In genomic region chr8:71468916-71469315, GRCm38 (mm10) we compare ENCODE assay signal across 8 mouse cellular contexts. TPM values are rescaled to one million over a fixed set of nuclear protein-coding genes. Genes with fewer than 3 reads are reported as not detected.
DNase-seq lines count a peak whose midpoint lies in the region; ATAC-seq and TF ChIP-seq lines count a peak whose summit lies in the region.

TSS of gene Dda1 (plus strand) at chr8:71469199.

- TF ChIP-seq EP300 in CH12.LX (IDR thresholded peaks at IDR 0.05; ENCODE audit: low read length): no peak

- peak; percentile 87 for ATAC-seq in forebrain, embryonic 11.5 days (replicated peaks; ENCODE audit: low FRiP score)
- ATAC-seq in heart, embryonic 16.5 days (replicated peaks; ENCODE audit: extremely low read depth, insufficient read depth, low FRiP score): peak; percentile 87
- peak; percentile 82 for ATAC-seq in liver, embryonic 15.5 days (ENCODE audit: insufficient read depth)
- ATAC-seq in neural tube, embryonic 12.5 days (ENCODE audit: low FRiP score, low read depth): peak; percentile 85

- peak within 1 kb of the TSS; percentile 73 to 81 (median 80) for H3K4me3 ChIP-seq in CH12.LX (replicated peaks in 1 of 3; ENCODE audit: low read depth in 2 of 3, low read length in 2 of 3, poor library complexity in 1 of 3)
- H3K4me3 ChIP-seq in forebrain, embryonic 11.5 days (ENCODE audit: low read depth, low read length): peak within 1 kb of the TSS; percentile 84
- peak within 1 kb of the TSS; percentile 84 for H3K4me3 ChIP-seq in heart, embryonic 16.5 days (ENCODE audit: low read length)
- H3K4me3 ChIP-seq in liver, embryonic 15.5 days (replicated peaks): peak within 1 kb of the TSS; percentile 85
- peak within 1 kb of the TSS; percentile 84 for H3K4me3 ChIP-seq in neural tube, embryonic 12.5 days

- in situ Hi-C loops in CH12.LX (cut with MboI; ENCODE audit: low pct_ligation_motif_present, low pct_unique_long_range_greater_than_20kb, low sequenced_read_pairs): loop anchor here (5.0 kb wide), 1 partner anchor 37 kb away; no protein-coding TSS in a partner anchor

- H3K9ac ChIP-seq in CH12.LX (ENCODE audit: insufficient read depth, low read depth): peak within 1 kb of the TSS; percentile 89
- H3K9ac ChIP-seq in forebrain, embryonic 11.5 days (ENCODE audit: low read length): peak within 1 kb of the TSS; percentile 76
- peak within 1 kb of the TSS; percentile 91 for H3K9ac ChIP-seq in heart, embryonic 16.5 days (ENCODE audit: low read length)
- H3K9ac ChIP-seq in liver, embryonic 15.5 days: peak within 1 kb of the TSS; percentile 85
- H3K9ac ChIP-seq in neural tube, embryonic 12.5 days: peak within 1 kb of the TSS; percentile 84

- dilution Hi-C loops in CH12.LX (cut with MboI; ENCODE audit: extremely low pct_ligation_motif_present, extremely low pct_unique_long_range_greater_than_20kb, low sequenced_read_pairs): no loop called here

- no peaks in the 10 kb centered on the region for H3K9me3 ChIP-seq in CH12.LX (replicated peaks; ENCODE audit: low read length)
- H3K9me3 ChIP-seq in forebrain, embryonic 11.5 days (ENCODE audit: control insufficient read depth, low read length): no peaks in the 10 kb centered on the region
- no peaks in the 10 kb centered on the region for H3K9me3 ChIP-seq in heart, embryonic 16.5 days (replicated peaks; ENCODE audit: control insufficient read depth, low read length)
- H3K9me3 ChIP-seq in liver, embryonic 15.5 days (replicated peaks): no peaks in the 10 kb centered on the region
- no peaks in the 10 kb centered on the region for H3K9me3 ChIP-seq in neural tube, embryonic 12.5 days

- peak; percentile 66 for TF ChIP-seq POLR2A in CH12.LX (IDR thresholded peaks at IDR 0.05; ENCODE audit: low read depth, low read length)

- no peak for TF ChIP-seq RAD21 in CH12.LX (IDR thresholded peaks at IDR 0.05; ENCODE audit: low read depth, low read length)

- no peaks in the 10 kb centered on the region for H3K27me3 ChIP-seq in CH12.LX (replicated peaks)
- no peaks in the 10 kb centered on the region for H3K27me3 ChIP-seq in forebrain, embryonic 11.5 days (ENCODE audit: control insufficient read depth, insufficient read depth, low read length)
- no peaks in the 10 kb centered on the region for H3K27me3 ChIP-seq in heart, embryonic 16.5 days (ENCODE audit: control insufficient read depth, insufficient read depth, low read length)
- no peaks in the 10 kb centered on the region for H3K27me3 ChIP-seq in liver, embryonic 15.5 days
- no peaks in the 10 kb centered on the region for H3K27me3 ChIP-seq in neural tube, embryonic 12.5 days (replicated peaks)

- peak within 1 kb of the TSS; percentile 80 for H3K4me2 ChIP-seq in CH12.LX (ENCODE audit: insufficient read depth, low read depth, poor library complexity, severe bottlenecking)
- H3K4me2 ChIP-seq in forebrain, embryonic 11.5 days (ENCODE audit: low read depth, low read length, severe bottlenecking): peak within 1 kb of the TSS; percentile 90
- H3K4me2 ChIP-seq in heart, embryonic 16.5 days (ENCODE audit: low read depth, low read length): peak within 1 kb of the TSS; percentile 85
- H3K4me2 ChIP-seq in liver, embryonic 15.5 days: peak within 1 kb of the TSS; percentile 95
- peak within 1 kb of the TSS; percentile 76 for H3K4me2 ChIP-seq in neural tube, embryonic 12.5 days (replicated peaks)

- peaks cover 32 to 55% of the 10 kb centered on the region in 2 experiments for H3K36me3 ChIP-seq in CH12.LX (replicated peaks in 1 of 2; ENCODE audit: control insufficient read depth in 1 of 2, insufficient read depth in 1 of 2, low read length in 1 of 2)
- no peaks in the 10 kb centered on the region; the same call in 1 of the 2 replicates for H3K36me3 ChIP-seq in forebrain, embryonic 11.5 days (ENCODE audit: control insufficient read depth, insufficient read depth, low read length)
- peaks cover 4% of the 10 kb centered on the region for H3K36me3 ChIP-seq in heart, embryonic 16.5 days (ENCODE audit: control insufficient read depth, insufficient read depth)
- peaks cover 42% of the 10 kb centered on the region for H3K36me3 ChIP-seq in liver, embryonic 15.5 days (replicated peaks)
- H3K36me3 ChIP-seq in neural tube, embryonic 12.5 days: peaks cover 29% of the 10 kb centered on the region

- H3K27ac ChIP-seq in CH12.LX (ENCODE audit: insufficient read depth, low read depth): no peak within 1 kb of the TSS
- H3K27ac ChIP-seq in forebrain, embryonic 11.5 days (ENCODE audit: low read depth, low read length): peak within 1 kb of the TSS; percentile 37
- H3K27ac ChIP-seq in heart, embryonic 16.5 days (ENCODE audit: low read length): peak within 1 kb of the TSS; percentile 62
- H3K27ac ChIP-seq in liver, embryonic 15.5 days (replicated peaks): peak within 1 kb of the TSS; percentile 82
- H3K27ac ChIP-seq in neural tube, embryonic 12.5 days: peak within 1 kb of the TSS; percentile 50

- no peak for TF ChIP-seq CTCF in CH12.LX (conservative IDR thresholded peaks at IDR 0.05 in 1 of 2, IDR thresholded peaks at IDR 0.05 in 1 of 2; ENCODE audit: low read depth in 2 of 2, low read length in 2 of 2)

- peaks cover 26% of the 10 kb centered on the region for H3K79me2 ChIP-seq in CH12.LX (replicated peaks; ENCODE audit: control insufficient read depth, extremely low read depth, insufficient read depth, poor library complexity, severe bottlenecking)

- WGBS in forebrain, embryonic 11.5 days: under 1% methylated on average over 46 of the region's 52 CpGs
- WGBS in heart, embryonic 16.5 days: under 1% methylated on average over 46 of the region's 52 CpGs
- under 1% methylated on average over 52 of the region's 52 CpGs for WGBS in liver, embryonic 15.5 days (ENCODE audit: insufficient replicate concordance)
- WGBS in neural tube, embryonic 12.5 days: under 1% methylated on average over 48 of the region's 52 CpGs

- peaks cover 11 to 35% of the 10 kb centered on the region in 2 experiments for H3K4me1 ChIP-seq in CH12.LX (ENCODE audit: control insufficient read depth in 1 of 2, insufficient read depth in 2 of 2)
- H3K4me1 ChIP-seq in forebrain, embryonic 11.5 days (replicated peaks; ENCODE audit: control insufficient read depth, insufficient read depth, low read length): peaks cover 16% of the 10 kb centered on the region
- H3K4me1 ChIP-seq in heart, embryonic 16.5 days (ENCODE audit: control insufficient read depth, insufficient read depth, low read length): peaks cover 24% of the 10 kb centered on the region
- peaks cover 43% of the 10 kb centered on the region for H3K4me1 ChIP-seq in liver, embryonic 15.5 days (replicated peaks)
- H3K4me1 ChIP-seq in neural tube, embryonic 12.5 days: peaks cover 29% of the 10 kb centered on the region

- peak; percentile 99 for DNase-seq in CH12.LX (ENCODE audit: extremely low read depth)
- DNase-seq in c-Kit-positive CD71-positive TER-119-negative erythroid progenitor cells, embryonic 14.5 days (ENCODE audit: low read depth): peak; percentile 98
- peak; percentile 99 for DNase-seq in forebrain, embryonic 11.5 days (ENCODE audit: low spot score)
- DNase-seq in kidney, postnatal 36 days: peak; percentile 98 to 99
- peak; percentile 99 for DNase-seq in telencephalon, adult 2 months (ENCODE audit: low read depth, low spot score)

TF ChIP-seq in CH12.LX, 34 proteins besides CTCF, POLR2A, EP300 and RAD21 (continues in another document):
- peak; percentile 90 for TF ChIP-seq ELF1 (IDR thresholded peaks at IDR 0.05; ENCODE audit: low read depth, low read length)
- TF ChIP-seq ZC3H11A (IDR thresholded peaks at IDR 0.05; ENCODE audit: low read depth, low read length): no peak
- peak; percentile 64 for TF ChIP-seq NRF1 (IDR thresholded peaks at IDR 0.05; ENCODE audit: low read depth, low read length)
- TF ChIP-seq E2F4 (IDR thresholded peaks at IDR 0.05; ENCODE audit: insufficient replicate concordance, low read depth, low read length): 0 out of 2 replicates have a peak, but pooled peaks have one; percentile 22
- TF ChIP-seq ZMIZ1 (IDR thresholded peaks at IDR 0.05; ENCODE audit: low read depth, low read length): peak; percentile 75; the same call in 1 of the 2 replicates
- TF ChIP-seq BHLHE40 (IDR thresholded peaks at IDR 0.05; ENCODE audit: low read depth, low read length): no peak
- peak; percentile 50; the same call in 1 of the 2 replicates for TF ChIP-seq GABPA (IDR thresholded peaks at IDR 0.05; ENCODE audit: insufficient replicate concordance, low read depth, low read length)
- peak; percentile 98 for TF ChIP-seq HCFC1 (IDR thresholded peaks at IDR 0.05; ENCODE audit: low read depth, low read length)
- TF ChIP-seq UBTF (IDR thresholded peaks at IDR 0.05; ENCODE audit: low read depth, low read length): no peak
- TF ChIP-seq POLR2AphosphoS2 (IDR thresholded peaks at IDR 0.05; ENCODE audit: low read depth, low read length): no peak
- TF ChIP-seq MXI1 (IDR thresholded peaks at IDR 0.05; ENCODE audit: low read depth, low read length): peak; percentile 27; the same call in 1 of the 2 replicates
- peak; percentile 70 for TF ChIP-seq CHD2 (IDR thresholded peaks at IDR 0.05; ENCODE audit: low read length)
- TF ChIP-seq PAX5 (IDR thresholded peaks at IDR 0.05; ENCODE audit: low read length): no peak
- no peak for TF ChIP-seq USF2 (conservative IDR thresholded peaks at IDR 0.05; ENCODE audit: low read depth, low read length)
- TF ChIP-seq RCOR1 (conservative IDR thresholded peaks at IDR 0.05; ENCODE audit: low read depth, low read length): no peak
- no peak; the same call in 1 of the 2 replicates for TF ChIP-seq SIN3A (IDR thresholded peaks at IDR 0.05; ENCODE audit: low read length)
- TF ChIP-seq JUN (IDR thresholded peaks at IDR 0.05; ENCODE audit: insufficient read depth, low read depth, low read length): no peak
- no peak for TF ChIP-seq IRF4 (IDR thresholded peaks at IDR 0.05; ENCODE audit: low read depth, low read length)
- TF ChIP-seq ETS1 (conservative IDR thresholded peaks at IDR 0.05; ENCODE audit: low read depth, low read length): no peak
- peak; percentile 77 for TF ChIP-seq NELFE (IDR thresholded peaks at IDR 0.05; ENCODE audit: low read depth, low read length)
- TF ChIP-seq MEF2A (IDR thresholded peaks at IDR 0.05; ENCODE audit: borderline replicate concordance, low read depth, low read length): no peak
- no peak for TF ChIP-seq MAZ (IDR thresholded peaks at IDR 0.05; ENCODE audit: low read depth, low read length)
- TF ChIP-seq ZNF384 (IDR thresholded peaks at IDR 0.05; ENCODE audit: low read depth, low read length): no peak

RNA-seq across cellular contexts. Expression of gene Dda1, which starts in this region (rescaled TPM):
- total RNA-seq in CH12.LX (2012; rRNA removed): 59.3 and 62.8 TPM in 2 replicates
- 49.8 and 57.4 TPM in 2 replicates for total RNA-seq in CH12.LX (2014; rRNA removed)
- polyA plus RNA-seq in CH12.LX (2012; ENCODE audit: insufficient read length, low read depth): 65.8 and 78.1 TPM in 2 replicates
- 133 and 146 TPM in 2 replicates for polyA plus RNA-seq in forebrain, embryonic 11.5 days (2014; fragmentation: Nextera tagmentation; extraction: Ambion mirVana)
- polyA plus RNA-seq in heart, embryonic 16.5 days (2015; fragmentation: Nextera tagmentation; extraction: Ambion mirVana): 78.2 and 83.7 TPM in 2 replicates
- 38.3 and 42.6 TPM in 2 replicates for polyA plus RNA-seq in liver, embryonic 15.5 days (2015; fragmentation: Nextera tagmentation; extraction: Ambion mirVana)
- polyA plus RNA-seq in neural tube, embryonic 12.5 days (2016; fragmentation: Nextera tagmentation; extraction: Ambion mirVana): 189 and 194 TPM in 2 replicates
